Mouse (Mus musculus): ENCODE results near the gene Gm45618. TPM values are rescaled to one million over a fixed set of nuclear protein-coding genes. Genes with fewer than 3 reads are reported as not detected.
"Not testable (repeated sequence)": the region's sequence is repeated elsewhere in the genome, so short reads cannot be mapped to it uniquely, and the experiment has no call there.

Gene Gm45618
- polyA plus RNA-seq (2012; rRNA removed) = not detected in 2 replicates

DNA sequence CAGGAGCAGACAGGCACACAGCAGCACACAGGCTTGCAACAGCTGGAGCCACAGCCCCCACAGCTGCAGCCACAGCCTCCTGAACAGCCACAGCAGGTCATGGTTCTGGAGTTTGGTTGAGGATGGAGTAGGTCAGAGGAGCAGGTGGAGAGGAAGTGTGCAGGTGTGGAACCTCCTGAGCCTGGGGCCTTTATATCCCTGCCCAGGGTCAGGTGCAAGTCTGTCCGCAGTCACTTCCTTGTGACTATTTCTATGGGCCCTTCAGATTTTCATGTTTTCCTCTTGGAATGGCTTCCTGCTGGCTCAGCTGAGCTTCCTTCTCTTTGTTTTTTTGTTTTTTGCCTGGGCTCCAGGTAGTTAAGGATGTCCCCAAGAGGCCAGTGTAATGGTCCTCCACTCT lies at the start of gene Gm45618:
Gene Gm45618, minus strand, starts transcription at position 101 of the 400 bp plus-strand sequence.
- not testable (repeated sequence) for H3K27ac ChIP-seq (ENCODE audit: control insufficient read depth, insufficient read depth, low read length); H3K27me3 ChIP-seq (ENCODE audit: control insufficient read depth, insufficient read depth, low read length); DNase-seq; H3K4me1 ChIP-seq (replicated peaks; ENCODE audit: control insufficient read depth, insufficient read depth, low read length); H3K36me3 ChIP-seq (ENCODE audit: control insufficient read depth, insufficient read depth, low read length); H3K4me3 ChIP-seq (ENCODE audit: control insufficient read depth, insufficient read depth, low read length)
- WGBS = 96% methylated on average over 1 of the region's 1 CpGs

DNA sequence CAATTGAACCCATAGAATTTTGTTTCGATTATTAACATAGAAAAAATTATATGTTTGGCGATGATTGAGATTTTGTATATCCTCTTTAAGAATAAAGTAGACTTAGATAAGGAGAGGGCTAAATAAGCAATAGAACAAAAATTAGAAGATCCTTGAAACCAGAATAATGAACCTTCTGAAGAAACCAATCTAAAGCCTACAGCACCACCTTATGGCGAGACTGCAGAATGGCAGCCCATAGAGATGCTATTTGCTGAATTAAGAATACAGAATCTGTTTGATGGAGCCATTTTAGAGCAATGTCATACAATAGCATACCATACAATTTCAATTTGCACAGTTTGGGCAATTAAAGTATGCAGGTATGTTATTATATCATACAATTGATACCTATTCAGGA lies 49.3 kb upstream of the Gm45618 start:
- Histone ChIP-seq H3K4me1 (replicated peaks; ENCODE audit: control insufficient read depth, insufficient read depth, low read length) (no peaks in the 10 kb centered on the region), H3K27ac (ENCODE audit: control insufficient read depth, insufficient read depth, low read length) (no peak overlapping the region), H3K4me3 (ENCODE audit: control insufficient read depth, insufficient read depth, low read length) (no peak overlapping the region), H3K27me3 (ENCODE audit: control insufficient read depth, insufficient read depth, low read length) (no peaks in the 10 kb centered on the region), H3K36me3 (ENCODE audit: control insufficient read depth, insufficient read depth, low read length) (no peaks in the 10 kb centered on the region)
- TF ChIP-seq POLR2A (IDR thresholded peaks at IDR 0.05; ENCODE audit: control insufficient read depth, extremely low read depth, insufficient read depth, low read length, poor library complexity) (no peak), CTCF (IDR thresholded peaks at IDR 0.05; ENCODE audit: borderline replicate concordance, control insufficient read depth, extremely low read depth, insufficient read depth, low read length, poor library complexity) (no peak)
- DNase-seq = no peak
- WGBS = 52% methylated on average over 3 of the region's 3 CpGs

DNA sequence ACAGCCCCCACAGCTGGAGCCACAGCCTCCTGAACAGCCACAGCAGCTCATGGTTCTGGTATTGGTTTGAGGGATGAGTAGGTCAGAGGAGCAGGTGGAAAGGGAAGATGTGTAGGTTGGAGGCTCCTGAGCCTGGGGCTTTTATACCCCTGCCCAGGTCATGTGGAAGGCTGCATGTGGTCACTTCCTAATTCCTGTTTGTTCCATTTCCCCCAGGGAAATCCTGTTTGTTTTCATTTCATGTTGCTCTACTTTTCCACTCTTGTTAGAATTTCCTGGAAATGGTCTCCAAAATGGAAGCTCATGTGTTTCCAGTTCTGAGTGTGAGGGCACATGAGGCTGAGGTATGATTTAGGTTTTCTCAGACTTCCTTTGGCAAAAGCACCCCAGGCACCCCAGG lies 45.1 kb upstream of the Gm45618 start, which contains the start of gene Gm4553:
Gene Gm4553, minus strand, starts transcription at position 101 of the 400 bp plus-strand sequence.
- not testable (repeated sequence) for DNase-seq; H3K36me3 ChIP-seq (ENCODE audit: control insufficient read depth, insufficient read depth, low read length); H3K4me3 ChIP-seq (ENCODE audit: control insufficient read depth, insufficient read depth, low read length); H3K4me1 ChIP-seq (replicated peaks; ENCODE audit: control insufficient read depth, insufficient read depth, low read length); H3K27me3 ChIP-seq (ENCODE audit: control insufficient read depth, insufficient read depth, low read length); H3K27ac ChIP-seq (ENCODE audit: control insufficient read depth, insufficient read depth, low read length)

DNA sequence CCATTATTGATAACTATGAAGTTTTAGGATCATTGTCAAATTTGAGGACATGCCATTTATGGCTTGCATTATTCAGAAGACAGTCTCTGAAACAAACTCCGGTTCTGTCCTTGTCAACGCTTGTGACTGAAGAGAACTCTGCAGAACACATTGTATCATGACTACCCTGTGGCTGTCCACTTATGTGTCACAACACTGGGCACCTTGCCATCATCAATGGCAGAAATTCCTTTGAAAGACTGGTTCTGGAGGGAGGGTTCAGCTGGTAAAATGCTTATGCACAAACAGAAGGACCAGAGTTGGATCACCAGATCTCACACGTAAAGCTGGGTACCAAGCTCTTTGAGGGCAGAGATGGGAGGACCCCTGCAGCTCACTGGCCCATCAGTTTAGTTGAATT lies 38.8 kb upstream of the Gm45618 start:
- no peak for TF ChIP-seq POLR2A (IDR thresholded peaks at IDR 0.05; ENCODE audit: control insufficient read depth, extremely low read depth, insufficient read depth, low read length, poor library complexity)
- no peak for TF ChIP-seq CTCF (IDR thresholded peaks at IDR 0.05; ENCODE audit: borderline replicate concordance, control insufficient read depth, extremely low read depth, insufficient read depth, low read length, poor library complexity)
- no peaks in the 10 kb centered on the region for H3K36me3 ChIP-seq (ENCODE audit: control insufficient read depth, insufficient read depth, low read length)
- H3K27ac ChIP-seq (ENCODE audit: control insufficient read depth, insufficient read depth, low read length) = no peak overlapping the region
- H3K4me3 ChIP-seq (ENCODE audit: control insufficient read depth, insufficient read depth, low read length) = no peak overlapping the region
- 98% methylated on average over 3 of the region's 3 CpGs for WGBS
- no peaks in the 10 kb centered on the region for H3K4me1 ChIP-seq (replicated peaks; ENCODE audit: control insufficient read depth, insufficient read depth, low read length)
- DNase-seq = no peak
- H3K27me3 ChIP-seq (ENCODE audit: control insufficient read depth, insufficient read depth, low read length) = no peaks in the 10 kb centered on the region

DNA sequence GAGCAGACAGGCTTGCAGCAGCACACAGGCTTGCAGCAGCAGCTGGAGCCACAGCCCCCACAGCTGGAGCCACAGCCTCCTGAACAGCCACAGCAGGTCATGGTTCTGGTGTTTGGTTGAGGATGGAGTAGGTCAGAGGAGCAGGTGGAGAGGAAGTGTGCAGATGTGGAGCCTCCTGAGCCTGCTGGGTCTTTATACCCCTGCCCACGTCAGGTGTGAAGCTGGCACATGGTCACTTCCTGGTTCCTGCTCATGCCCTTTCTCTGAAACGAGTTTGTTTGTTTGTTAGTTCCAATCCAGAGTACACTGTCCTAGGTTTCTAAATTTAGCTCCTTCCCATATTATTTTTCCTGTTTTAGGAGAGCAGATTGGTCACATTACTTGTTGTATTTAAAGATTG lies 36.5 kb upstream of the Gm45618 start, which contains the start of gene Gm29735:
Gene Gm29735, minus strand, starts transcription at position 101 of the 400 bp plus-strand sequence.
- DNase-seq; H3K4me3 ChIP-seq (ENCODE audit: control insufficient read depth, insufficient read depth, low read length); H3K27me3 ChIP-seq (ENCODE audit: control insufficient read depth, insufficient read depth, low read length); H3K4me1 ChIP-seq (replicated peaks; ENCODE audit: control insufficient read depth, insufficient read depth, low read length); H3K36me3 ChIP-seq (ENCODE audit: control insufficient read depth, insufficient read depth, low read length); H3K27ac ChIP-seq (ENCODE audit: control insufficient read depth, insufficient read depth, low read length): not testable (repeated sequence)
- WGBS = 3% methylated on average over 2 of the region's 2 CpGs

DNA sequence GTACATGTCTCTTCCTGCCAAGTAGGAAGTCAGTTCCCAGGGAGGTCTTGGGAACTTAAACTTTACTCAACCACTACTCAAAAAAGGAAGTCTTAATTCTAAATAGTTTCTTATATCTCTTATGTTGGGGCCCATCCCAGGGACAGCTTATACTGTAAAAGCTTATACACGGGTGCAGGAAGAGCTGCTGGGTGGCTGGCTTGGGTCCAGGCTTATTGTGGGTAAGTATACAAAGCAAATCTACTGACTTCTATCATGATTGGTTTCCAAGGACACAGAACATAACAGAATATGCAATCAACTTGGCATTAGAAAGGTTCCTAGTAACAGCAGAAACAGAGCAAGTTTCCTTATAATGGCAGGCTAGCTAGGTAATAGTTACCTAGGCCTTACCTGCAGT lies 34.8 kb upstream of the Gm45618 start:
- Histone ChIP-seq H3K36me3 (ENCODE audit: control insufficient read depth, insufficient read depth, low read length) (no peaks in the 10 kb centered on the region), H3K27me3 (ENCODE audit: control insufficient read depth, insufficient read depth, low read length) (no peaks in the 10 kb centered on the region), H3K4me1 (replicated peaks; ENCODE audit: control insufficient read depth, insufficient read depth, low read length) (no peaks in the 10 kb centered on the region), H3K4me3 (ENCODE audit: control insufficient read depth, insufficient read depth, low read length) (no peak overlapping the region), H3K27ac (ENCODE audit: control insufficient read depth, insufficient read depth, low read length) (no peak overlapping the region)
- WGBS = 2% methylated on average over 1 of the region's 1 CpGs
- no peak for DNase-seq
- TF ChIP-seq POLR2A (IDR thresholded peaks at IDR 0.05; ENCODE audit: control insufficient read depth, extremely low read depth, insufficient read depth, low read length, poor library complexity) (no peak), CTCF (IDR thresholded peaks at IDR 0.05; ENCODE audit: borderline replicate concordance, control insufficient read depth, extremely low read depth, insufficient read depth, low read length, poor library complexity) (no peak)

DNA sequence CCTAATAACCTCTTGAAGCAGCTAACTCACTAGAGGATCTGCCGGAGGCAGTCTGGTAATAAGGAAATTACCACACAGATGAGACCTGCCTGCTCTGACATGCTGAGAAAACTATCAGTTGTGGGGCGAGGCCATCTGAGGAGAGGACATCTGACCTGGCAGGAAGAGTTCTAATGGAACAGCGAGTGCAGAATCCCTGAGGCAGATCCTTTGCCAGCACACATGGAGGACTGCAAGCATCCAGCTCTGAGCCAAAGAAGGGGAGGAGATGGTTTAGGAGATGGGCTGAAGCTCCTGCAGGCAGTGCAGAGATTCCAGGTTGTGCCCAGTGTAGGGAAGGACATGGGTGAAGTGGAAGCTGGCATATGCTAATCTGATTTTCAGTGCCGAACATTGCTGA lies 31.7 kb upstream of the Gm45618 start:
- Histone ChIP-seq H3K27ac (ENCODE audit: control insufficient read depth, insufficient read depth, low read length) (no peak overlapping the region), H3K36me3 (ENCODE audit: control insufficient read depth, insufficient read depth, low read length) (no peaks in the 10 kb centered on the region), H3K27me3 (ENCODE audit: control insufficient read depth, insufficient read depth, low read length) (no peaks in the 10 kb centered on the region), H3K4me1 (replicated peaks; ENCODE audit: control insufficient read depth, insufficient read depth, low read length) (no peaks in the 10 kb centered on the region), H3K4me3 (ENCODE audit: control insufficient read depth, insufficient read depth, low read length) (no peak overlapping the region)
- no peak for DNase-seq
- TF ChIP-seq POLR2A (IDR thresholded peaks at IDR 0.05; ENCODE audit: control insufficient read depth, extremely low read depth, insufficient read depth, low read length, poor library complexity) (no peak), CTCF (IDR thresholded peaks at IDR 0.05; ENCODE audit: borderline replicate concordance, control insufficient read depth, extremely low read depth, insufficient read depth, low read length, poor library complexity) (no peak)
- 93% methylated on average over 4 of the region's 4 CpGs for WGBS

All from thymus, adult 2 months (tissue).